Mouse (Mus musculus) MEL (cell line): ENCODE results near the gene Gm20425. TPM values are rescaled to one million over a fixed set of nuclear protein-coding genes. Genes with fewer than 3 reads are reported as not detected.
A peak's percentile ranks its signal among the peaks of the same experiment; 100 is the strongest.

Experiments used
- DNase-seq: peaks from one replicate; pipeline ENCODE4 v3.0.0; 2011; ENCODE audit warnings: low read depth, low spot score
- H3K27ac ChIP-seq: 2 replicates; pipeline ENCODE4 v1.5.1; 2012; ENCODE audit warnings: low read depth, mild to moderate bottlenecking, control low read depth, low read length, moderate library complexity; ENCODE audit not compliant: control insufficient read depth
- H3K27me3 ChIP-seq, 2 experiments: fragments of 150-350 bp in 1 of 2; sonication (generic) in 1 of 2; 2 replicates each; pipeline ENCODE4 v1.6.1; 2012; ENCODE audit warnings: low read length in 2 of 2, mild to moderate bottlenecking in 2 of 2, improper control_type of control experiment in 1 of 2, moderate library complexity in 1 of 2; ENCODE audit not compliant: insufficient read depth in 2 of 2, control insufficient read depth in 1 of 2
- H3K36me3 ChIP-seq, 2 experiments: 2 replicates each; pipeline ENCODE4 v1.6.1; 2012 to 2014; ENCODE audit warnings: low read length in 2 of 2, improper control_type of control experiment in 1 of 2, inconsistent platforms in 1 of 2, mild to moderate bottlenecking in 1 of 2; ENCODE audit not compliant: insufficient read depth in 2 of 2, control insufficient read depth in 1 of 2
- H3K4me1 ChIP-seq, 2 experiments: fragments of 150-350 bp in 1 of 2; sonication (generic) in 1 of 2; 2 replicates each; pipeline ENCODE4 v1.6.1; 2012; ENCODE audit warnings: low read length in 2 of 2, improper control_type of control experiment in 1 of 2, mild to moderate bottlenecking in 1 of 2; ENCODE audit not compliant: insufficient read depth in 2 of 2, control insufficient read depth in 1 of 2
- H3K4me3 ChIP-seq, 2 experiments: fragments of 150-350 bp in 1 of 2; sonication (generic) in 1 of 2; 2 replicates each; pipeline ENCODE4 v1.5.1; 2012; ENCODE audit warnings: low read depth in 2 of 2, low read length in 2 of 2, mild to moderate bottlenecking in 2 of 2, moderate library complexity in 2 of 2, control low read depth in 1 of 2, improper control_type of control experiment in 1 of 2; ENCODE audit not compliant: control insufficient read depth in 1 of 2, insufficient read depth in 1 of 2
- H3K79me2 ChIP-seq: 2 replicates; pipeline ENCODE4 v1.6.1; 2012; ENCODE audit warnings: mild to moderate bottlenecking, low read length, moderate library complexity; ENCODE audit not compliant: control insufficient read depth, poor library complexity, insufficient read depth
- H3K9ac ChIP-seq: 2 replicates; pipeline ENCODE4 v1.6.1; 2012; ENCODE audit warnings: low read depth, mild to moderate bottlenecking, control low read depth, low read length, moderate library complexity; ENCODE audit not compliant: control insufficient read depth, poor library complexity, severe bottlenecking
- H3K9me3 ChIP-seq: fragments of 150-350 bp; sonication (generic); replicated peaks from 2 replicates; pipeline ENCODE4 v1.6.1; 2012; ENCODE audit warnings: mild to moderate bottlenecking, low read length, improper control_type of control experiment, moderate library complexity; ENCODE audit not compliant: insufficient read depth
- CHD1 ChIP-seq: IDR thresholded peaks from 2 replicates; pipeline ENCODE4 v1.6.1; 2012; ENCODE audit warnings: low read depth, mild to moderate bottlenecking, inconsistent platforms, low read length, improper control_type of control experiment
- CHD2 ChIP-seq: IDR thresholded peaks from 2 replicates; pipeline ENCODE4 v1.6.1; 2011; ENCODE audit warnings: low read length, improper control_type of control experiment
- CTCF ChIP-seq, 3 experiments: IDR thresholded peaks in 2 of 3; conservative IDR thresholded peaks in 1 of 3; 2 replicates each; pipeline ENCODE4 v1.5.1; 2011 to 2012; ENCODE audit warnings: low read length in 3 of 3, low read depth in 2 of 3, mild to moderate bottlenecking in 2 of 3, improper control_type of control experiment in 1 of 3, inconsistent platforms in 1 of 3, mixed read lengths in 1 of 3, moderate library complexity in 1 of 3; ENCODE audit not compliant: control insufficient read depth in 1 of 3, insufficient read depth in 1 of 3, poor library complexity in 1 of 3, severe bottlenecking in 1 of 3
- E2F4 ChIP-seq: IDR thresholded peaks from 2 replicates; pipeline ENCODE4 v1.6.1; 2011; ENCODE audit warnings: low read depth, low read length, improper control_type of control experiment, borderline replicate concordance
- GABPA ChIP-seq: IDR thresholded peaks from 2 replicates; pipeline ENCODE4 v1.6.1; 2012; ENCODE audit warnings: low read depth, mild to moderate bottlenecking, inconsistent platforms, low read length, improper control_type of control experiment, moderate library complexity
- GATA1 ChIP-seq: IDR thresholded peaks from 2 replicates; pipeline ENCODE4 v1.6.1; 2011; ENCODE audit warnings: low read depth, low read length, improper control_type of control experiment
- HCFC1 ChIP-seq: IDR thresholded peaks from 2 replicates; pipeline ENCODE4 v1.6.1; 2012; ENCODE audit warnings: low read depth, mild to moderate bottlenecking, inconsistent platforms, low read length, improper control_type of control experiment, moderate library complexity
- JUND ChIP-seq: IDR thresholded peaks from 2 replicates; pipeline ENCODE4 v1.6.1; 2011; ENCODE audit warnings: low read depth, mild to moderate bottlenecking, improper control_type of control experiment, low read length
- KAT2A ChIP-seq: conservative IDR thresholded peaks from 2 replicates; pipeline ENCODE4 v1.6.1; 2012; ENCODE audit warnings: low read depth, low read length, improper control_type of control experiment, inconsistent platforms
- MAX ChIP-seq: IDR thresholded peaks from 2 replicates; pipeline ENCODE4 v1.6.1; 2011; ENCODE audit warnings: low read length, improper control_type of control experiment
- MEF2A ChIP-seq: IDR thresholded peaks from 2 replicates; pipeline ENCODE4 v1.6.1; 2014; ENCODE audit warnings: low read depth, mild to moderate bottlenecking, inconsistent platforms, low read length, improper control_type of control experiment; ENCODE audit not compliant: poor library complexity, insufficient replicate concordance, severe bottlenecking; ENCODE audit errors: extremely low read depth
- MYB ChIP-seq: IDR thresholded peaks from 2 replicates; pipeline ENCODE4 v1.6.1; 2011; ENCODE audit warnings: mild to moderate bottlenecking, low read depth, low read length, improper control_type of control experiment
- POLR2AphosphoS2 ChIP-seq: IDR thresholded peaks from 2 replicates; pipeline ENCODE4 v1.6.1; 2011; ENCODE audit warnings: low read length, improper control_type of control experiment
- POLR2AphosphoS5 ChIP-seq: IDR thresholded peaks from 2 replicates; pipeline ENCODE4 v1.6.1; 2012; ENCODE audit warnings: low read depth, borderline replicate concordance, mild to moderate bottlenecking, inconsistent platforms, low read length, moderate library complexity, mixed read lengths
- RAD21 ChIP-seq: IDR thresholded peaks from 2 replicates; pipeline ENCODE4 v1.6.1; 2011; ENCODE audit warnings: mild to moderate bottlenecking, low read depth, low read length, improper control_type of control experiment
- RCOR1 ChIP-seq: IDR thresholded peaks from 2 replicates; pipeline ENCODE4 v1.6.1; 2012; ENCODE audit warnings: low read depth, mild to moderate bottlenecking, inconsistent platforms, low read length, improper control_type of control experiment
- SIN3A ChIP-seq: IDR thresholded peaks from 2 replicates; pipeline ENCODE4 v1.6.1; 2012; ENCODE audit warnings: low read length, improper control_type of control experiment, inconsistent platforms
- SMC3 ChIP-seq: IDR thresholded peaks from 2 replicates; pipeline ENCODE4 v1.6.1; 2011; ENCODE audit warnings: low read depth, low read length, improper control_type of control experiment
- TAL1 ChIP-seq: IDR thresholded peaks from 2 replicates; pipeline ENCODE4 v1.6.1; 2012; ENCODE audit warnings: mild to moderate bottlenecking, inconsistent platforms, low read length, moderate library complexity, mixed read lengths
- TCF12 ChIP-seq: IDR thresholded peaks from 2 replicates; pipeline ENCODE4 v1.6.1; 2014; ENCODE audit warnings: low read depth, mild to moderate bottlenecking, inconsistent platforms, low read length, improper control_type of control experiment, moderate library complexity
- USF2 ChIP-seq, 2 experiments: IDR thresholded peaks; 2 replicates each; pipeline ENCODE4 v1.6.1; 2011 to 2012; ENCODE audit warnings: improper control_type of control experiment in 2 of 2, low read length in 2 of 2, borderline replicate concordance in 1 of 2, inconsistent platforms in 1 of 2, low read depth in 1 of 2, mild to moderate bottlenecking in 1 of 2; ENCODE audit not compliant: insufficient read depth in 1 of 2
- polyA plus RNA-seq, 2 experiments: library from polyadenylated mRNA; stranded (reverse) in 1 of 2; unstranded in 1 of 2; fragments of >175 nt in 1 of 2; fragments of >200 nt in 1 of 2; gene quantifications; 2 replicates each; pipeline versions ENCODE4 v1.2.1 to v1.2.4; 2012; ENCODE audit warnings: low replicate concordance in 2 of 2, low read depth in 1 of 2; ENCODE audit not compliant: insufficient read length in 2 of 2, insufficient read depth in 1 of 2, missing spikeins in 1 of 2
- total RNA-seq: library from RNA; depleted of rRNA; stranded (reverse); fragments of 300-350 nt; gene quantifications from 2 replicates; pipeline ENCODE4 v1.2.3, GENCODE M21; 2012

Gene Gm20425
- total and polyA plus RNA-seq, 3 experiments: not detected

DNA sequence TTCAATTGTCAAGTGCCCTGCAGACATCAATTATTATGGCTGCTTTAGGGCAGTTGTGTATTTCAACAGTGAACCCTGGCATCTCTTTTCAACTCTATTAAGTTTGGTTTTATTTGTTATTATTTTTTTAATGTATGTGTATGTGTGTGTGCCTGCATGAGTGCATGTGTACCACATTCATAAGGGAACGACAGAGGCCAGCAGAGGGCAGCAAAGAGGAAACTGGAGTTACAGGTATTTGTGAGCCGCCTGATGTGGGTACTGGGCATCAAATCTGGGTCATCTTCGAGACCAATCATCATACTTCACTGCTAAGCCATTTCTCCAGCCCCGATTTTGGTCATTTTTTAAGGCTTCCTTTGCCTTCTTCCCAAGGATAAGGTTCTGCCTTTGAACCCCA lies 35.7 kb upstream of the Gm20425 start:
- Histone ChIP-seq H3K9ac (no peak overlapping the region), H3K4me3 (no peak overlapping the region), H3K27me3 (no peaks in the 10 kb centered on the region), H3K9me3 (no peaks in the 10 kb centered on the region), H3K79me2 (no peaks in the 10 kb centered on the region), H3K4me1 (no peaks in the 10 kb centered on the region), H3K27ac (no peak overlapping the region), H3K36me3 (no peaks in the 10 kb centered on the region)
- DNase-seq: no peak
- TF ChIP-seq POLR2AphosphoS2 (no peak), TCF12 (no peak), USF2 (IDR thresholded peaks at IDR 0.05; ENCODE audit: borderline replicate concordance in 1 of 2, insufficient read depth in 1 of 2, low read depth in 1 of 2, low read length in 2 of 2) (no peak), GABPA (no peak), MAX (no peak), JUND (no peak), E2F4 (no peak), CTCF (IDR thresholded peaks at IDR 0.05 in 2 of 3, conservative IDR thresholded peaks at IDR 0.05 in 1 of 3; ENCODE audit: control insufficient read depth in 1 of 3, insufficient read depth in 1 of 3, low read depth in 2 of 3, low read length in 3 of 3, poor library complexity in 1 of 3, severe bottlenecking in 1 of 3) (peak in 2 of 3 experiments; percentile 25 to 26; a peak in 4 of 6 replicates), SMC3 (peak; percentile 29; the same call in 1 of the 2 replicates)

DNA sequence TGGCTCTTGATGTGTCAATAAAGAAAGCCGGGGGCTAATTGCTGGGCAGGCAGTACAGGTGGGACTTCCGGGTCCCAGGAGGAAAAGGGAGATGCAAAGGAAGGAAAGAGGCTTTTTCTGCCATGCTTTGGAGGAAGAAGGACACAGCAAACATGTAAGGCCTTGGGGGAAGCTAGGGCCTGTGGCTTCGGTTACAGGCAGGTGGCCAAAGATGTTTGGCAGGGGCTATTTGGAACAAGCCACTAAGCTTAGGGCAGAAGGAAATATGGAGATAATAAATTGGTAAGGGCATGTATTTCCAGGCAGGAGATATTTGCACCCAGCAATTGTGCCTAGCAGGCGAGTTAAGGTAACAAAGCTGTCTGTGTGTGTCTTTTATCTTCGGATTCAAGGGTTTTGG lies 22.8 kb upstream of the Gm20425 start:
- Histone ChIP-seq H3K4me1 (no peaks in the 10 kb centered on the region), H3K27ac (no peak overlapping the region), H3K4me3 (no peak overlapping the region), H3K27me3 (no peaks in the 10 kb centered on the region; a peak in 1 of 4 replicates), H3K9me3 (no peaks in the 10 kb centered on the region), H3K9ac (no peak overlapping the region), H3K36me3 (no peaks in the 10 kb centered on the region), H3K79me2 (no peaks in the 10 kb centered on the region)
- no peak for TF ChIP-seq KAT2A
- TF ChIP-seq CHD2: no peak
- TF ChIP-seq RAD21: no peak
- no peak for TF ChIP-seq TAL1
- no peak for TF ChIP-seq E2F4
- no peak for TF ChIP-seq SIN3A
- TF ChIP-seq CHD1: no peak
- no peak for TF ChIP-seq POLR2AphosphoS5
- no peak for TF ChIP-seq GATA1
- TF ChIP-seq HCFC1: no peak
- TF ChIP-seq TCF12: no peak
- no peak for TF ChIP-seq POLR2AphosphoS2
- no peak for TF ChIP-seq SMC3
- no peak for TF ChIP-seq MEF2A
- TF ChIP-seq MYB: no peak
- TF ChIP-seq RCOR1: no peak
- DNase-seq: no peak
